Mouse (Mus musculus): ENCODE data around the gene Abhd14a.

GRCm38 (mm10) chr9:106477649-106478048, 30.2 kb upstream of the Abhd14a start:
- TF ChIP-seq ZKSCAN1 (IDR thresholded peaks at IDR 0.05; ENCODE audit: low read depth, low read length) (no peak), POLR2A (IDR thresholded peaks at IDR 0.05; ENCODE audit: control insufficient read depth in 1 of 2, insufficient read depth in 1 of 2, low read depth in 1 of 2, low read length in 2 of 2, poor library complexity in 1 of 2) (peak; percentile 0 to 48; a peak in 1 of 4 replicates), MAX (IDR thresholded peaks at IDR 0.05; ENCODE audit: low read length) (no peak), GATA1 (IDR thresholded peaks at IDR 0.05; ENCODE audit: low read depth, low read length) (peak; percentile 65), HCFC1 (IDR thresholded peaks at IDR 0.05; ENCODE audit: low read depth, low read length) (no peak)

Data from MEL (cell line).